In genomic region chr15:96315664-96316063, GRCm38 (mm10) we compare ENCODE assay signal across 13 mouse cellular contexts. TPM values are rescaled to one million over a fixed set of nuclear protein-coding genes. Genes with fewer than 3 reads are reported as not detected.
DNase-seq lines count a peak whose midpoint lies in the region; ATAC-seq lines count a peak whose summit lies in the region.
"Had no signal": no experiment of that assay in that cellular context is flagged by ENCODE, and none has a peak within 500 bp of the region (broad histone marks: within the 10 kb centered on the region; RNA-seq: fewer than 3 reads in every experiment).

No protein-coding gene starts in this region.

- peak; percentile 14 for DNase-seq in CD4-positive, CD25-positive, alpha-beta regulatory T cell, adult 2 months (ENCODE audit: low read depth, low spot score)
- peak; percentile 22 for DNase-seq in layer of hippocampus, adult 9-11 months
- no peak for DNase-seq in layer of hippocampus, adult 8-10 months (ENCODE audit: low spot score in 2 of 2)
- peak; percentile 60 for DNase-seq in lung, postnatal 36 days
- DNase-seq in right cerebral cortex, postnatal 4 days: no peak
- no peak for DNase-seq in gastrocnemius, postnatal 4 days (ENCODE audit: low spot score in 2 of 2)
- DNase-seq: forebrain, postnatal 0 days had no signal

- H3K9ac ChIP-seq in heart, embryonic 15.5 days: no peak overlapping the region
- H3K9ac ChIP-seq: forebrain, postnatal 0 days; limb, embryonic 13.5 days; midbrain, embryonic 13.5 days; neural tube, embryonic 13.5 days had no signal

- 0% methylated on average over 1 of the region's 1 CpGs for WGBS in heart, embryonic 15.5 days

- ATAC-seq in CD4-positive, CD25-positive, alpha-beta regulatory T cell, adult 4 months: no peak
- ATAC-seq in heart, embryonic 15.5 days (replicated peaks; ENCODE audit: insufficient number of reproducible peaks, insufficient read depth, low FRiP score, low read depth): no peak; the same call in 1 of the 2 replicates
- ATAC-seq: forebrain, postnatal 0 days; intestine, postnatal 0 days; midbrain, embryonic 13.5 days had no signal

- H3K27me3 ChIP-seq in heart, embryonic 15.5 days: no peaks in the 10 kb centered on the region
- H3K27me3 ChIP-seq: limb, embryonic 13.5 days; midbrain, embryonic 13.5 days; neural tube, embryonic 13.5 days had no signal

- no peak overlapping the region for H3K4me2 ChIP-seq in heart, embryonic 15.5 days
- H3K4me2 ChIP-seq: limb, embryonic 13.5 days; midbrain, embryonic 13.5 days; neural tube, embryonic 13.5 days had no signal

- H3K36me3 ChIP-seq in heart, embryonic 15.5 days: peaks cover 11% of the 10 kb centered on the region

- H3K4me1 ChIP-seq in heart, embryonic 15.5 days (replicated peaks): peaks cover 12% of the 10 kb centered on the region

- no peak overlapping the region for H3K4me3 ChIP-seq in heart, embryonic 15.5 days
- H3K4me3 ChIP-seq: limb, embryonic 13.5 days; midbrain, embryonic 13.5 days; neural tube, embryonic 13.5 days had no signal

- no peaks in the 10 kb centered on the region for H3K9me3 ChIP-seq in heart, embryonic 15.5 days (replicated peaks)

- peak overlapping the region; percentile 38 for H3K27ac ChIP-seq in heart, embryonic 15.5 days
- H3K27ac ChIP-seq: midbrain, embryonic 13.5 days; neural tube, embryonic 13.5 days had no signal

RNA-seq across cellular contexts. Expression of gene Arid2, which starts 28.3 kb away (rescaled TPM):
- polyA plus RNA-seq in CD4-positive, CD25-positive, alpha-beta regulatory T cell, adult 4 months (2017; shearing (Covaris generic)): 10 to 100 TPM; 17.9 to 21.0 TPM
- total RNA-seq in layer of hippocampus, adult 8-10 months (2022): 10 to 100 TPM; 28.6 to 39.8 (median 35.4) TPM
- polyA plus RNA-seq in heart, embryonic 15.5 days (2015; fragmentation: Nextera tagmentation; extraction: Ambion mirVana): 11.6 and 15.0 TPM in 2 replicates
- total RNA-seq in gastrocnemius, postnatal 4 days (2021): 10 to 100 TPM; 46.0 to 50.8 TPM

Comparison
In these comparisons a context has a peak if more than half of its experiments do, and no peak if none do; other contexts are left out.
1. DNase-seq: peak in CD4-positive, CD25-positive, alpha-beta regulatory T cell, adult 2 months (single experiment), layer of hippocampus, adult 9-11 months (single experiment) and lung, postnatal 36 days (single experiment); none in layer of hippocampus, adult 8-10 months (0 of 2), right cerebral cortex, postnatal 4 days (single experiment) and gastrocnemius, postnatal 4 days (0 of 2).